Mouse (Mus musculus): ENCODE measurements around the gene Prelp.

DNA sequence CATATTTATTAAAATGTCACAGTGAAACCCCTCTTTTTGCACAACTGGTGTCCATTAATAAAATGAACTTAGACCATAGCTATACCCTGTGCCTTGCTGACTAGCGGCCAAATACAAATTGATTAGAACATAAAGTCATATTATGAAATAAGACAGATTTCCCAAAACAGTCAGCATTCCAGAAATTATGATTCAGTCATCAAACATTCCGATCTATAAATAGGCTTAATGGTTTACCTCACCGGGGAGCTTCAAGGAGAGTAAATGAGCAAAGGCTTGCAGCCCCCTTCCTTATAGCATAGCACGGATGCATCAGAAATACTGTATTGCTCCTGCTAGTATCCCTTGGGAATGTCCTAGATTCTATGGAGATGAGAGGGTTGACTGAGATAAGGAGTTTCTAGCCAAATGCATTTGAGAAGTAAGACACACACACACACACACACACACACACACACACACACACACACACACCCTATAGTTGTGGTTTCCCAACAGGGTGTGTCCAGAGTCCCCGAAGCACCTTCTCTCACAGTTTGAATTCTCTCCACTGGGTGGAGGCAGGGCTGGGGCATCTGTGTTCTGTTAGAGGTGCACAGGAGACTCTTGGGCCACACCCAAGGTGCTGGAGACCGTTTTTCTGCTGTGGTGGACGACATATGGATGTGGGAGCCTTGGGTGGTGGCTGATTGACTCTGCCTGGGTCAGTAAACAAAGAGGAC lies 29.0 kb upstream of the Prelp start:
- TF ChIP-seq CTCF (IDR thresholded peaks at IDR 0.05; ENCODE audit: extremely low read depth, insufficient read length, insufficient replicate concordance, low read depth, low read length), result no peak
- TF ChIP-seq POLR2A (IDR thresholded peaks at IDR 0.05; ENCODE audit: low read depth, low read length), result no peak
